Mouse (Mus musculus) subcutaneous adipose tissue, adult 2 months (tissue): Measurements from ENCODE around the gene Gm8922. TPM values are rescaled to one million over a fixed set of nuclear protein-coding genes. Genes with fewer than 3 reads are reported as not detected.

Experiments used
- polyA plus RNA-seq: library from polyadenylated mRNA; depleted of rRNA; stranded (reverse); fragments of >200 nt; gene quantifications from 2 replicates; pipeline ENCODE4 v1.2.3, GENCODE M21; 2012; ENCODE audit warnings: low replicate concordance; rRNA removed

The Gm8922 gene
- polyA plus RNA-seq: not detected in 2 replicates

DNA sequence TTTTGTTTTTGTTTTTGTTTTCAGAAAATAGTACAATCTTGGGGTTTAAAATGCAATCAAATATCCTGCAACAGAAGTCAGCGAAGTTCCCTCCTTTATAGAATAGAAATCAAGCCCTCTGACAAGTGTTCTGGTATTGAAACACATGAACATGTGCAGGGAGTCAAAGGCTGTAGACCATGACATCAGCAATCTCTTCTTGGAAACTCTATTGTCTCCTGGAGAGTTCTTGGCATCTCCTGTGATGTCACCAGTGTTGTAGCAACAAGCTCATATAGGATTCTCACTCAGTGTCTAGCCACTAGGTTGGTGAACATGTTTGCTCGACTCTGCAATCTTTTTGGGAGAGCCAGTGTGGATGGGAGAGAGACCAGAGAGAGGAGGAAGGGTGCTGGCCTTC, at the start of gene Gm8922:
Gm8922 (plus strand) TSS at position 301 of the 400 bp plus-strand sequence.

Other genes with a start within 250 kb of the Gm8922 start
- gene Gm8906, start 179.3 kb upstream of the Gm8922 start, polyA plus RNA-seq: not detected in 2 replicates
- gene Gm6460, start 87.0 kb upstream of the Gm8922 start, polyA plus RNA-seq: not detected in 2 replicates
- gene Gm8926, start 88.6 kb downstream of the Gm8922 start, polyA plus RNA-seq: not detected in 2 replicates
- not detected in 2 replicates for gene Gm6465, start 163.6 kb downstream of the Gm8922 start, polyA plus RNA-seq
- not detected in 2 replicates for gene 4933402N22Rik, start 236.1 kb downstream of the Gm8922 start, polyA plus RNA-seq